Mouse (Mus musculus) hindbrain, embryonic 15.5 days (tissue): ENCODE measurements around the gene Stard13. TPM values are rescaled to one million over a fixed set of nuclear protein-coding genes. Genes with fewer than 3 reads are reported as not detected.
A peak's percentile ranks its signal among the peaks of the same experiment; 100 is the strongest.

ENCODE experiments used
- ATAC-seq: fragments of 200-750 bp; cut with Nextera tagmentation; 2 replicates; pipeline ENCODE4 v1.8.0; 2017; ENCODE audit warnings: low read depth, moderate number of reproducible peaks, moderate TSS enrichment; ENCODE audit not compliant: low FRiP score
- H3K27ac ChIP-seq: fragments of 300-500 bp; sonication (generic); replicated peaks from 2 replicates; pipeline ENCODE4 v1.5.1; 2015; ENCODE audit warnings: mild to moderate bottlenecking, inconsistent platforms
- H3K27me3 ChIP-seq: fragments of 300-500 bp; sonication (generic); 2 replicates; pipeline ENCODE4 v1.6.1; 2015; ENCODE audit warnings: control low read depth, inconsistent platforms
- H3K36me3 ChIP-seq: fragments of 300-500 bp; sonication (generic); 2 replicates; pipeline ENCODE4 v1.6.1; 2015; ENCODE audit warnings: control low read depth, inconsistent platforms
- H3K4me1 ChIP-seq: fragments of 300-500 bp; sonication (generic); replicated peaks from 2 replicates; pipeline ENCODE4 v1.6.1; 2015; ENCODE audit warnings: control low read depth, inconsistent platforms
- H3K4me2 ChIP-seq: fragments of 300-500 bp; sonication (generic); 2 replicates; pipeline ENCODE4 v1.6.1; 2015; ENCODE audit warnings: moderate library complexity, mild to moderate bottlenecking, inconsistent platforms
- H3K4me3 ChIP-seq: fragments of 300-500 bp; sonication (generic); 2 replicates; pipeline ENCODE4 v1.5.1; 2015; ENCODE audit warnings: mild to moderate bottlenecking, inconsistent platforms
- H3K9ac ChIP-seq: fragments of 300-500 bp; sonication (generic); 2 replicates; pipeline ENCODE4 v1.6.1; 2015; ENCODE audit warnings: inconsistent platforms
- H3K9me3 ChIP-seq: fragments of 300-500 bp; sonication (generic); 2 replicates; pipeline ENCODE4 v1.6.1; 2016; ENCODE audit warnings: control low read depth, inconsistent platforms
- WGBS: fragments of 180-500 bp; shearing (Covaris S2); methylation state at CpG from one replicate; pipeline ENCODE4 v1.1.7; 2015; 5-methylcytosine and 5-hydroxymethylcytosine counted together
- polyA plus RNA-seq: library from polyadenylated mRNA; unstranded; fragments of >200 nt; fragmentation: Nextera tagmentation; extraction: Ambion mirVana; gene quantifications from 2 replicates; pipeline ENCODE4 v1.2.1, GENCODE M21; 2015

Stard13 gene
- 6.1 and 6.2 TPM in 2 replicates for polyA plus RNA-seq

DNA sequence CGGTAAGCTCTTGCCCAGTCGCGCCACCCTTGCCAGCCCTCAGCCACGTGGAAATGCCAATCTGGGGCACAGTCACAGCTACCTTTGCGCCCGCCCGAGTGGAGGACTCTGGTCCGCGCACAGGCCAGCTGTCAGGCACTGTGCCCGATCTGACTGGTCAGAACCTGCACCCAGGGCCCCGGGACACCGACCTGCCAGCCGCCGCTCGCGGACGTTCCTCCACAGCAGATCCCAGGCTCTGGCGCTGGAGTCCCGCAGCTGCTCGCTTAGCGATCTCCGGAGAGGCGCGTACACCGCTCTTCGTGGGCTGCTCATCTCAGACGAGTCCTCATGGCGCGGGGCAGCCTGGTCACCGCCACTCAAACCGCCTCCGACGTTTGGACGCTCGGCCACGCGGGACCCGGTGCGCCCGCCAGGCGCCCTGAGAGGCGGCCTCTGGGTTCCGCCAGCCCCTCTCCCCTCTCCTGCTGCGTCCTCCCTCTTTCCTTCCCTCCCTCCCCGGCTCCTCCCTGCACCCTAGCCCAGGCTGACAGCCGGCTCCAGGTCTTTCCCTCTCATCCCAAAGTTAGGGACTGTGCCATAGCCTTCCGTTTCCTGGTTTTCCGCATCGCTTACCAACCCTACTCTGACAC is at the start of gene Stard13:
Stard13 (minus strand) TSS at position 437 of the 632 bp plus-strand sequence.
- no peaks in the 10 kb centered on the region for H3K36me3 ChIP-seq
- peaks cover 2% of the 10 kb centered on the region; the same call in 1 of the 2 replicates for H3K27me3 ChIP-seq
- peak within 1 kb of the TSS; percentile 63 for H3K9ac ChIP-seq
- peak within 1 kb of the TSS; percentile 54 for H3K4me3 ChIP-seq
- peaks cover 13% of the 10 kb centered on the region for H3K4me1 ChIP-seq
- peak; percentile 78 for ATAC-seq
- H3K9me3 ChIP-seq: no peaks in the 10 kb centered on the region
- under 1% methylated on average over 49 of the region's 49 CpGs for WGBS
- H3K27ac ChIP-seq: no peak within 1 kb of the TSS
- peak within 1 kb of the TSS; percentile 99 for H3K4me2 ChIP-seq

DNA sequence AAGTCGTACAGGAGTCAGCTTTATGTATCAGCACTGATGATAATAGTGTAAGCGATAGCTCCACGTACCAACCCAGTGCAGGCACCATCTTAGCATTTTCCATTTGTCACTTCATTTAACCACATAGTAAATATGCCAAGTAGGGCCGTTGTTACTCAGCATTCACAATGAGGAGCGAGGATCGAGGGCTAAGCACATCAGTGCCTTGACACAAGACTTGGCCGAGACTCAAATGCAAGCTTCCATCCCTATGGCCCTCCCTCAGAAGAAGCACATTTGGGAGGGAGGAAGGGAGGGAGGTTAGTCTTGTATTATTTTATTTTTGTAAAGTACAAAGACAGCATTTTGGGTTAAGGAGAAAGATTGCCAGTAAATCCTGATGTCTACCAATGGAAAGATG is 45.9 kb upstream of the Stard13 start:
- Histone ChIP-seq H3K9me3 (no peaks in the 10 kb centered on the region), H3K36me3 (no peaks in the 10 kb centered on the region), H3K4me3 (no peak overlapping the region), H3K27me3 (no peaks in the 10 kb centered on the region), H3K9ac (no peak overlapping the region), H3K4me2 (no peak overlapping the region), H3K27ac (no peak overlapping the region), H3K4me1 (no peaks in the 10 kb centered on the region)
- ATAC-seq: no peak
- 71% methylated on average over 7 of the region's 7 CpGs for WGBS

DNA sequence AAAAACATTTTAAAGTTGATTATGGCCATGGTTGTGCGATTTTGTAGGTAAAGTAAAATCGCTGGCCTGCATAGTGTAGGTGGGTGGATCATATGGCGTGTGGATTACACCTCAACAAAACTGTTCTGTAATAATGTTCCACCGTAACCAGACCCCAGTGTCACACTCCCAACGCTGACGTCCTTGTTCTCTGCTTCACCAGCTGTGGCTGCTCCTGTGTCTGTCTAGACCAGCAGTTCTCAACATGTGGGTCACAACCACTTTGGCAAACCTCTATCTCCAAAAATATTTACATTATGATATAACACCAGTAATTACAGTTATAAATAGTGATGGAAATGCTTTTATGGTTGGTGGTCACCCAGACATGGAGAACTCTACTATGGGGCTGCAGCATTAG is 44.3 kb upstream of the Stard13 start:
- no peak for ATAC-seq

DNA sequence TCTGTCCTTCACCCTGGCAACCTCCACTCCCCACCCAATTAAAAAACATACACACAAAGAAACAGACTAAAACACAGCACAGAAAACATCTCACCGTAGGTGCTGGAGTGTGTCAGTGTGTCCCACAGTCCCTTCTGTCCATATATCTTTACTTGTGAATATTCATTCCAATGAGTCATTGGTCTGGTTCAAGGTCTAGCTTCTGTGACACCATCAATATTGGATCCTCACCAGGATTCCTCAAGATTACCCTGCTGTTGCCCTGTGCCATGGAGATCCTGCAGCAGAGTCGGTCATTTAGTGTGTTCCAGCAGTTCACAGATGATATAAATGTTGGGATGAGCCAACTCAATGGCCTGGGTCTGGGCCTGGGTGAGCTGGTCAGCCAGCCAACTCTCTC is 42.4 kb upstream of the Stard13 start:
- 85% methylated on average over 2 of the region's 2 CpGs for WGBS
- Histone ChIP-seq H3K36me3 (no peaks in the 10 kb centered on the region), H3K9me3 (no peaks in the 10 kb centered on the region), H3K27ac (no peak overlapping the region), H3K9ac (no peak overlapping the region), H3K4me2 (no peak overlapping the region), H3K27me3 (no peaks in the 10 kb centered on the region), H3K4me1 (no peaks in the 10 kb centered on the region), H3K4me3 (no peak overlapping the region)
- no peak for ATAC-seq

More for the DNA sequence above, 44.3 kb upstream of the Stard13 start:
- 93% methylated on average over 6 of the region's 6 CpGs for WGBS
- Histone ChIP-seq H3K4me2 (no peak overlapping the region), H3K4me1 (no peaks in the 10 kb centered on the region), H3K27ac (no peak overlapping the region), H3K4me3 (no peak overlapping the region), H3K9ac (no peak overlapping the region), H3K9me3 (no peaks in the 10 kb centered on the region), H3K27me3 (no peaks in the 10 kb centered on the region), H3K36me3 (no peaks in the 10 kb centered on the region)

DNA sequence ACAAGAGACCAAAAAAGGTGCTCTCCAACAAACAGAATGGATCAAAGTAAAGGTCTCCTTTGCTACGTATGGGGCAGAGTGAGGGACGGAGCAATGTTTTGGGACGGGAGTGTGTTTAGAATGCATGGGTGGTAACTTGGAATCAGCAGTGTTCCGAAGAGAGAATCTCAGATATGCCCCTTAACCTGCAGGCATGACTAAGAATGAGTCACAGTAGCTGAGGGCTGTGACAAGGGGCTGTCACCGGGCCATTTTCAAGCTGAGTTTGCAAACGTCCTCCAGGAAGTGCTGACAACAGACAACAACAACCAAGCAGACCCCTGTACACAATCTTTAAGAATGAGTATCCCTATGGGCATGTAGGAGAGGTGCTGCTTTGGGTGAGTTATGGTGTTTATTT is 40.6 kb upstream of the Stard13 start:
- H3K9ac ChIP-seq: no peak overlapping the region
- no peak overlapping the region for H3K4me3 ChIP-seq
- H3K36me3 ChIP-seq: no peaks in the 10 kb centered on the region
- no peaks in the 10 kb centered on the region for H3K4me1 ChIP-seq
- H3K27ac ChIP-seq: no peak overlapping the region
- H3K27me3 ChIP-seq: no peaks in the 10 kb centered on the region
- H3K9me3 ChIP-seq: no peaks in the 10 kb centered on the region
- H3K4me2 ChIP-seq: no peak overlapping the region
- 81% methylated on average over 6 of the region's 6 CpGs for WGBS
- ATAC-seq: no peak

DNA sequence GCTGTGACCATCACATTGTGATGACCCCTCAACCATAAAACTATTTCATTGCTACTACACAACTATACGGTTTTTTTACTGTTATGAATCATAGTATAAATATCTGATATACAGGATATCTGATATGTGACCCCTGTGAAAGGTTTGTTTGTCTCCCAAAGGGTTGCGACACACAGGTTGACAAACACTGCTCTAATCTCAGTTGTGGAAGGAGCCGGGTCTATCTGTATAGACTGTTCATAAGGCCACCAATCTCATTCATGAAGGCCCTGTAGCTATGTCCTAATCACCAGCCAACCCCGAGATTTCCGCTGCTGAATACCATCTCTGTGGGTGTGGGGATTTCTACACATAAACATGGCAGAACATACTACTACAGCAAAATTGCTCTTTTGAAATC is 37.2 kb upstream of the Stard13 start:
- 96% methylated on average over 5 of the region's 5 CpGs for WGBS
- no peak for ATAC-seq

DNA sequence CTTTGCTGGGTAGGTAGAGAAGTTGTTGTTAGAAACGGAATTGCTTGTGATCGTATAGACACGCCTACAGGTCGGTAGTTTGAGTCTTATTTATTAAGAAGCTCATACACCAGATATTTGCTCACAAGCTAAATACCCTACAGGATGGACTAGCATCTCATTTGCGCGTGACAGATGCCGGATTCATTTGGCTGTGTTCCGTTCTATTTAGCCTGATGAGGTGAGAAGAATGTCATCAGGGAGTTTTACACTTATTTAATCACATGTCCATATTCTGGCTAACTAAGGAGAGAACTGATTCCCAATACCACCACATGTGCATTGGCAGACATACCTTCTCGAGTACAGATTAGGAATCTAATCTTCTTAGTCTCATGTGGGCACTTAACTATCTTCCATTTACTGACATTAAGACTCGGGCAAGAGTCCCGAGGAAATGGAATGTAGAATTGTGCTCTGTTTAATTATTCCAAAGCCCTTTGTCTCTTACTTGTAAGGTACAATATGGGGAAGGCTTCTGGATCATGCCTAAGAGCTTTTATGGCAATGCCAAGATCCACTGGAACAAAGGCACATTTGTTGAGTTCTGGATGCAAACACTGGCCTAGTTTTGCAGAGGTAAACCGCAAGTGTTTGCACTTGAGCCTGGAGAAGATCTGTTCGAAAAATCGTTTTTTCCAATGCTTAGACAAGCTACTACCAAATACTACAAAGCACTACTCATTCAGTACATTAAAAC is 33.4 kb upstream of the Stard13 start:
- Histone ChIP-seq H3K27me3 (no peaks in the 10 kb centered on the region), H3K4me2 (no peak overlapping the region), H3K36me3 (no peaks in the 10 kb centered on the region), H3K4me1 (no peaks in the 10 kb centered on the region), H3K4me3 (no peak overlapping the region), H3K27ac (no peak overlapping the region), H3K9ac (no peak overlapping the region), H3K9me3 (no peaks in the 10 kb centered on the region)
- no peak for ATAC-seq
- WGBS: 68% methylated on average over 14 of the region's 14 CpGs

More for the DNA sequence above, 37.2 kb upstream of the Stard13 start:
- H3K9me3 ChIP-seq: no peaks in the 10 kb centered on the region
- H3K9ac ChIP-seq: no peak overlapping the region
- no peak overlapping the region for H3K27ac ChIP-seq
- H3K4me1 ChIP-seq: no peaks in the 10 kb centered on the region
- H3K4me2 ChIP-seq: no peak overlapping the region
- no peaks in the 10 kb centered on the region for H3K27me3 ChIP-seq
- no peaks in the 10 kb centered on the region for H3K36me3 ChIP-seq
- H3K4me3 ChIP-seq: no peak overlapping the region

DNA sequence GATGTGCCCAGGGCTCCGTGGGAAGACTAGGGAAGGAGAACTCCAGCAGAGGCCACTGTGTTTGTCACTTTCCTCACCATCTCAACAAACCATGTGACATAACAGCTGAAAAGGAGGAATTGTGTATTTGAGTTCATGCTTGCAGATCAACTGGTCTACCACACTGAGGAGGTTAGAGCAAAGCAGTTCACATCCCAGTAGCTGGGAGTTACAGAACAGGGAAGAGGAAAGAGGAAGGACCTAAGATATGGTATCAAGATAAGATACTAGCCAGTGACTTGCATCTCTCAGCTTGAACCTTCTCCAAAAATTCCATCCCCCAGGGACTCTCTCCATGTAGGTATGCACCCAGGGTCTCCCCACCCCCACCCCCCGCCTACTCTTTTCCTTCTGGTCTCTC is 27.9 kb upstream of the Stard13 start:
- H3K4me1 ChIP-seq: no peaks in the 10 kb centered on the region
- no peak overlapping the region for H3K4me2 ChIP-seq
- H3K9me3 ChIP-seq: no peaks in the 10 kb centered on the region
- H3K4me3 ChIP-seq: no peak overlapping the region
- no peaks in the 10 kb centered on the region for H3K27me3 ChIP-seq
- no peak overlapping the region for H3K9ac ChIP-seq
- WGBS: 90% methylated on average over 2 of the region's 2 CpGs
- ATAC-seq: no peak
- no peaks in the 10 kb centered on the region for H3K36me3 ChIP-seq
- no peak overlapping the region for H3K27ac ChIP-seq

DNA sequence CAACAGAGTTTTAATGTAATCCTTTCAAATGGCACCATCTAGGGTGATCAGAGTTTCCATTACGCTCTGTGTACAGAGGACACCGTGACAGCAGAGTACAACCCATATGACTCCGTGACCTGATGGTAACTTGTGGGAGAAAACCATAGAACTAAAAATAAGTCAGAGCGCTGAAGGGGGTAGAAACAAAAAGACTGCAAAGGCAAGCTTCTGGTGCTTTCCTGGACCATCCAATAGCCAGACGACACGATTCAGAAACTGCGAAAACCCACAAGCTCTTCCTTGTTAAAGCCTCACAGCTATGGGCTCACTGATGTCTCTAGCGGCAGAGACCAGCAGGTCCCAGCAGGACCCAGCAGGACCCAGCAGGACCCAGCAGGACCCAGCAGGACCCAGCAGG is 18.6 kb upstream of the Stard13 start:
- H3K9me3 ChIP-seq: no peaks in the 10 kb centered on the region
- peak overlapping the region; percentile 32; the same call in 1 of the 2 replicates for H3K4me2 ChIP-seq
- 56% methylated on average over 8 of the region's 8 CpGs for WGBS
- H3K9ac ChIP-seq: no peak overlapping the region
- H3K36me3 ChIP-seq: no peaks in the 10 kb centered on the region
- no peak for ATAC-seq
- no peak overlapping the region for H3K27ac ChIP-seq
- no peaks in the 10 kb centered on the region for H3K4me1 ChIP-seq
- H3K4me3 ChIP-seq: no peak overlapping the region
- H3K27me3 ChIP-seq: no peaks in the 10 kb centered on the region

DNA sequence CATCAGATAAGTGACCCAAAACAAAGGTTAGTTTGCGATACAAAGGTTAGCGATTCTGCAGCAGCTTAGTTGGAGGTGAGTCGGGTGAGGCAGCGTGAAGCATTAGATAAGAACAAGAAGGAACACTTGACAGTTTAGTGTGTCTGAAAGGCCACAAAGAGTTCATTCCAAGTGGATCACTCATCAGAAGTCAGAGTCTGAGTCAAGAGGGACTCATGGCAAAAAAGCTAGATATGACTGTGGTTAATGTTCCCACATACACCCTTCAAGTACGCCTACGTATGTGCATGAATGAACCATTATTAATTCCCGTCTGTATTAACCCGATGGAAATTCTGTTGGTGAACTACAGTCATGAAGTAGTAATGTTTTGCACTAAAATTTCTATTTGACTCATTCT is 18.0 kb upstream of the Stard13 start:
- H3K4me1 ChIP-seq: no peaks in the 10 kb centered on the region
- H3K27ac ChIP-seq: no peak overlapping the region
- no peak overlapping the region for H3K9ac ChIP-seq
- H3K36me3 ChIP-seq: no peaks in the 10 kb centered on the region
- H3K4me2 ChIP-seq: no peak overlapping the region
- no peaks in the 10 kb centered on the region for H3K27me3 ChIP-seq
- WGBS: 91% methylated on average over 8 of the region's 8 CpGs
- no peak for ATAC-seq
- no peaks in the 10 kb centered on the region for H3K9me3 ChIP-seq
- H3K4me3 ChIP-seq: no peak overlapping the region

DNA sequence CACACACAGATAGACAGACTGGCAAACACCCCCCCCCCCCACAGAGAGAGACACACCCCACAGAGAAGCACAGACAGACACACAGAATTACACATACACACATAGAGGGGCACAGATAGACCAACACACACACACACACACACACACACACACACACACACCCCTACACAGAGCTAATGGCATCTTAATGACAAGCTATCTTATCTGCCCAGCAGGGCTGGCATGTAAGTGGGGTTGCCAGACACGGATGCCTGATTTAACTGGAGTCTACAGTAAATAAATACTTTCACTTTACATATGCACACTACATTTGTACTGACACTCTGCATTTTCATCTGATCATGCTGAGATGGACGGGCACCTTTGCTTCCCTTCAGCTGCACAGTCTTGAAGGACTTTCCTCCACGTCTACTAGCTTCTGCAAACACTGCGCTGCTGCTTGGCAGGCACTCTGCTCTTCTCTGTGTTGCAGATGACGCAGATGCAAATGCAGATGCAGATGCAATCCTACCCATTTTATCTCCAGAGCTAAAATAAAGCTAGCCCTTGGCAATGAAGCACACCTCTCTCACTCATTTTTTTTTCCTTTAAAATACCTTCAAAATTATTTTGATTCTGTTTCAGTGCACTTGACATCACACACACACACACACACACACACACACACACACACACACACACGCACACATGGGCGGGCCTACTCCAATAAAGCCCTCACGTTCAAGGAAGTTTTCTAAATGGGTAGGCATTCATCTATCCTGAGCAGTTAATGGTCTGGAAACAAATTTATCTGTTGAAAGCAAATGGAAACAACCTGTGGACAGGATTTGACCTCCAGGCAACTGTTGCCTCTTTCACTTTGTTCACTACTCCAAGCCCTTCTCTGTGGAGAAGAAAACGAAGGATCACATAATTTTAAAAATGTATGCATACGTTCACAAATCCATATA is 15.3 kb upstream of the Stard13 start:
- peak; percentile 59; the same call in 1 of the 2 replicates for ATAC-seq
- Histone ChIP-seq H3K4me1 (peaks cover 3% of the 10 kb centered on the region; the same call in 1 of the 2 replicates), H3K4me2 (no peak overlapping the region), H3K27ac (no peak overlapping the region), H3K36me3 (no peaks in the 10 kb centered on the region), H3K9ac (no peak overlapping the region), H3K27me3 (no peaks in the 10 kb centered on the region), H3K4me3 (no peak overlapping the region), H3K9me3 (no peaks in the 10 kb centered on the region)
- WGBS: 53% methylated on average over 10 of the region's 10 CpGs

DNA sequence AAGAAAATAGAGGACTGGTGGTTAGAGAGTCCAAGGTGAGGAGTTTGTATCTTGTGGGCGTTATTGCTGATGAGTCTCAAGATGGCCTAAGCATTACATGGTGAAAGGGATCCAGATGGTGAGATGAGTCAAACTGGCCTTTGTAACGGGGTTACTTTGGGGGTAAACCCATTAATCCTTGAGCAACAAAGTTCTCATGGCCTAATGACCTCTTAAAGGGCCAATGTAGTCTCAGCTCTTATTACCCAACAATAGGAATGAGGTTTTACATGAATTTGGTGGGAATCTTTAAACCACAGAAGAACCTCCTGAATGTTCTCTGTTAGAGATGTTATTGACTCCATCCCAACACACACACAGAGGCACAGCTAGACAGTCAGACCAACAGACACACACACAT is 14.4 kb upstream of the Stard13 start:
- H3K4me2 ChIP-seq: no peak overlapping the region
- H3K27ac ChIP-seq: no peak overlapping the region
- ATAC-seq: no peak
- H3K9me3 ChIP-seq: no peaks in the 10 kb centered on the region
- 71% methylated on average over 2 of the region's 2 CpGs for WGBS
- H3K9ac ChIP-seq: no peak overlapping the region
- H3K36me3 ChIP-seq: no peaks in the 10 kb centered on the region
- H3K4me3 ChIP-seq: no peak overlapping the region
- H3K27me3 ChIP-seq: no peaks in the 10 kb centered on the region
- H3K4me1 ChIP-seq: peaks cover 3% of the 10 kb centered on the region; the same call in 1 of the 2 replicates
